Mouse (Mus musculus): ENCODE measurements around the gene Gpa33.
A peak's percentile ranks its signal among the peaks of the same experiment; 100 is the strongest.

Gene Gpa33

GRCm38 (mm10) chr1:166165159-166165558, 35.1 kb downstream of the Gpa33 start:
- no peak for DNase-seq

- no peak for DNase-seq
Measured at GRCm38 (mm10) chr1:166167405-166167804, 37.4 kb downstream of the Gpa33 start.

GRCm38 (mm10) chr1:166168017-166168416, 38.0 kb downstream of the Gpa33 start:
- DNase-seq: no peak

GRCm38 (mm10) chr1:166169713-166170112, 39.7 kb downstream of the Gpa33 start:
- DNase-seq: no peak

- no peak for DNase-seq
Measured at GRCm38 (mm10) chr1:166170852-166171251, 40.8 kb downstream of the Gpa33 start.

- no peak for DNase-seq
Measured at GRCm38 (mm10) chr1:166172992-166173391, 43.0 kb downstream of the Gpa33 start.

- DNase-seq: no peak
Measured at GRCm38 (mm10) chr1:166173621-166174020, 43.6 kb downstream of the Gpa33 start.

- no peak for DNase-seq
Measured at GRCm38 (mm10) chr1:166181510-166181909, 51.5 kb downstream of the Gpa33 start.

- DNase-seq: no peak
Measured at GRCm38 (mm10) chr1:166182952-166183627, 53.1 kb downstream of the Gpa33 start.

- no peak for DNase-seq
Measured at GRCm38 (mm10) chr1:166184391-166185229, 54.6 kb downstream of the Gpa33 start.

GRCm38 (mm10) chr1:166185357-166185756, 55.3 kb downstream of the Gpa33 start:
- DNase-seq: no peak

GRCm38 (mm10) chr1:166189821-166190220, 59.8 kb downstream of the Gpa33 start:
- peak; percentile 25 for DNase-seq

- peak; percentile 14 for DNase-seq
Measured at GRCm38 (mm10) chr1:166204171-166204570, 74.1 kb downstream of the Gpa33 start.

- no peak for DNase-seq
Measured at GRCm38 (mm10) chr1:166205159-166205558, 75.1 kb downstream of the Gpa33 start.

- no peak for DNase-seq
Measured at GRCm38 (mm10) chr1:166209371-166209770, 79.3 kb downstream of the Gpa33 start.

- DNase-seq: peak; percentile 32
Measured at GRCm38 (mm10) chr1:166214181-166214580, 84.1 kb downstream of the Gpa33 start.
